Mouse (Mus musculus) cortical plate, adult 2 months (tissue): ENCODE measurements around the gene Mki67.

ENCODE experiments used
- CTCF ChIP-seq: fragments of 200-500 bp; IDR thresholded peaks from 2 replicates; pipeline ENCODE4 v1.5.1; 2011; ENCODE audit warnings: mild to moderate bottlenecking, control low read depth, low read length; ENCODE audit not compliant: insufficient read depth; ENCODE audit errors: extremely low read depth
- POLR2A ChIP-seq: fragments of 200-500 bp; IDR thresholded peaks from 2 replicates; pipeline ENCODE4 v1.6.1; 2011; ENCODE audit warnings: mild to moderate bottlenecking, low read length, control low read depth; ENCODE audit not compliant: insufficient read depth; ENCODE audit errors: extremely low read depth

DNA sequence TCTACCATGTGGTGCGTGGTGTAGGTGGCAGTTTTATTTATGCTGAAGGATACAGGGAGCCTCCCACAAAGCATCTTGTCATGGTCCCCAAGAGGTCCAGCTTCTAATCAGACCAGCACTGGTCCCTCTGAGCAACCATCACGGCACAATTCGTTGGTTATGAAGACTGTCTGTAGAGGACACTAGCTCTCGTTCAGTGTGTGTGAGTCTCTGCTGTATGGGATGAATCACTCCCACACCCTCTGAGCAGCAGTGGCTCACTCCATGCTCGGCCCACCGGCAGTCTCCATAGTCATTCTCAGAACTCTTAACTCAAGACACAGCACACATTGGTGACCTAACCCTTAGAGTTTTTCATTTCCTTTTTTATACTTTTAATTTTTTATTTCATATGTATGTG, 61.9 kb downstream of the Mki67 start:
- TF ChIP-seq CTCF: no peak
- no peak for TF ChIP-seq POLR2A
